Mouse (Mus musculus) limb, embryonic 12.5 days (tissue): ENCODE measurements around the gene Dexi. TPM values are rescaled to one million over a fixed set of nuclear protein-coding genes. Genes with fewer than 3 reads are reported as not detected.
A peak's percentile ranks its signal among the peaks of the same experiment; 100 is the strongest.

Source experiments
- ATAC-seq: fragments of 200-750 bp; cut with Nextera tagmentation; 2 replicates; pipeline ENCODE4 v1.8.0; 2017; ENCODE audit warnings: low read depth, moderate TSS enrichment; ENCODE audit not compliant: insufficient number of reproducible peaks, insufficient read depth, low FRiP score, low TSS enrichment
- H3K27ac ChIP-seq: fragments of 300-500 bp; sonication (generic); 2 replicates; pipeline ENCODE4 v1.5.1; 2016; ENCODE audit warnings: mild to moderate bottlenecking, moderate library complexity
- H3K27me3 ChIP-seq: fragments of 300-500 bp; sonication (generic); 2 replicates; pipeline ENCODE4 v1.6.1; 2016; ENCODE audit warnings: mild to moderate bottlenecking, moderate library complexity
- H3K36me3 ChIP-seq: fragments of 300-500 bp; sonication (generic); 2 replicates; pipeline ENCODE4 v1.6.1; 2016; ENCODE audit warnings: mild to moderate bottlenecking, moderate library complexity
- H3K4me1 ChIP-seq: fragments of 300-500 bp; sonication (generic); replicated peaks from 2 replicates; pipeline ENCODE4 v1.6.1; 2016
- H3K4me2 ChIP-seq: fragments of 300-500 bp; sonication (generic); 2 replicates; pipeline ENCODE4 v1.6.1; 2016; ENCODE audit warnings: mild to moderate bottlenecking, moderate library complexity
- H3K4me3 ChIP-seq: fragments of 300-500 bp; sonication (generic); replicated peaks from 2 replicates; pipeline ENCODE4 v1.5.1; 2016; ENCODE audit warnings: mild to moderate bottlenecking
- H3K9ac ChIP-seq: fragments of 300-500 bp; sonication (generic); replicated peaks from 2 replicates; pipeline ENCODE4 v1.6.1; 2016; ENCODE audit warnings: mild to moderate bottlenecking, moderate library complexity
- H3K9me3 ChIP-seq: fragments of 300-500 bp; sonication (generic); 2 replicates; pipeline ENCODE4 v1.6.1; 2016; ENCODE audit warnings: mild to moderate bottlenecking, moderate library complexity
- WGBS: fragments of 180-500 bp; shearing (Covaris S2); methylation state at CpG from one replicate; pipeline ENCODE4 v1.1.7; 2016; 5-methylcytosine and 5-hydroxymethylcytosine counted together
- polyA plus RNA-seq: library from polyadenylated mRNA; unstranded; fragments of >200 nt; fragmentation: Nextera tagmentation; extraction: Ambion mirVana; gene quantifications from 2 replicates; pipeline ENCODE4 v1.2.1, GENCODE M21; 2016

Gene Dexi
- polyA plus RNA-seq, 1 experiment from 2014 or later: 34.0 TPM

DNA sequence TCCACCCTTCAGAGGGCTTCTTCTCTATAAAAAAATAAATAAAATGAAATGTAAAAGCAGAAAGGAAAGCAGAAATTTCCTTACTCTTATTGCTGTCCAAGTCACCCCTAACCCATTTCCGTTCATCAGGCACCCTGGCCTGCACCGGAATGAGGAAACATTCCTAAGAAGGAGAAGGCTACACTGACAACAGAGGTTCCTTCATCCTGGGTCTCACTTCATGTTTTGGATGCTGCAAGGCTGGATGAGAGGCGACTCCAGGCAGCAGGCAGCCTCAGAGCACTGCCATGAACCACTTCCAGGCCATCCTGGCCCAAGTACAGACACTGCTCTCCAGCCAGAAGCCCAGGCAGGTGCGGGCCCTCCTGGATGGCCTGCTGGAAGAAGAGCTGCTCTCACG is 63.0 kb downstream of the Dexi start, which contains the start of gene Ciita:
Gene Ciita, plus strand, starts transcription at position 203 of the 400 bp plus-strand sequence.
- H3K4me3 ChIP-seq: no peak within 1 kb of the TSS
- H3K9ac ChIP-seq: no peak within 1 kb of the TSS
- no peaks in the 10 kb centered on the region for H3K9me3 ChIP-seq
- no peak for ATAC-seq
- H3K27ac ChIP-seq: no peak within 1 kb of the TSS
- no peak within 1 kb of the TSS for H3K4me2 ChIP-seq
- H3K4me1 ChIP-seq: no peaks in the 10 kb centered on the region
- 80% methylated on average over 5 of the region's 5 CpGs for WGBS
- H3K27me3 ChIP-seq: 0 out of 2 replicates have a peak, but pooled peaks cover 4% of the 10 kb centered on the region
- H3K36me3 ChIP-seq: no peaks in the 10 kb centered on the region

DNA sequence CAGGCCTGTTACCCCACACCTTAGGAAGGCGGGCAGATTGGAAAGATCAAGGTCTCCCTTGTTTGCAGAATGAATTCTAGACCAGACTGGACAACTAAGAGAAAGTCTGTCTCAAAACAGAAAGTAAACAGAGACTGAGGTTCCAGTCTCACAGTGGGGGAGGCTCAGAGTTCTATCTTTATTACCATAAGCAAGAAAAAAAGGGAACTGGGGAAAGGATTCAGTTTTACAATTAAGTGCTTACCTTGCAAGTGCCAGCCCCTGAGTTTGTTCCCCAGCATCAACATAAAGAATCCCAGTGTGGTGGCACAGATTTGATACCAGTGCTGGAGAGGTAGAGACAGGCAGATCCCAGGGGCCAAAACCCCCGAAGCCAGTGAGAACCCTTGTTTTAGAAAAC is 66.9 kb downstream of the Dexi start:
- H3K27ac ChIP-seq: no peak overlapping the region
- no peaks in the 10 kb centered on the region for H3K36me3 ChIP-seq
- H3K27me3 ChIP-seq: no peaks in the 10 kb centered on the region
- H3K4me2 ChIP-seq: no peak overlapping the region
- no peak for ATAC-seq
- no peak overlapping the region for H3K9ac ChIP-seq
- WGBS: 63% methylated on average over 2 of the region's 2 CpGs
- H3K4me3 ChIP-seq: no peak overlapping the region
- no peaks in the 10 kb centered on the region for H3K9me3 ChIP-seq
- H3K4me1 ChIP-seq: no peaks in the 10 kb centered on the region

DNA sequence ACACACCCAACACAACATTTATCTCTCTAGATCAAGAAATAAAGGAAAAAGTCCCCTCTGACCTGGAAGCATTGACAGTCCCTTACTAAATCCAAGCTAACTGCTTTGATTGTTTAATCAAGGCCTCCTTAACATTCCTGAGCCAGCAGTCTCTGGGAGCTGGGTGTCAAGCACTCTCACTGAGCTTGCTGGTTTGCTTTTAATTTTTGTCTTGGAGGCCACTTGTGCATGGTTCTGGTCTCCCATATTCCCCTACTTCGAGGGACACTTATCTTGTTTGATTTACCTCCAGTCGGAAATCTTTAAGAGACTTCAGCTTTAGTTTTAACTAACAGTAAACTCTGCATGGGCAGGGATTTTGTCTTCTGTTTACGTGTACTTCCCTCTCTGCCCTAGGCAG is 67.9 kb downstream of the Dexi start:
- ATAC-seq: no peak
- WGBS: 76% methylated on average over 3 of the region's 3 CpGs
- Histone ChIP-seq H3K4me1 (no peaks in the 10 kb centered on the region), H3K9me3 (no peaks in the 10 kb centered on the region), H3K4me3 (no peak overlapping the region), H3K9ac (no peak overlapping the region), H3K36me3 (no peaks in the 10 kb centered on the region), H3K27ac (no peak overlapping the region), H3K4me2 (no peak overlapping the region), H3K27me3 (no peaks in the 10 kb centered on the region)

DNA sequence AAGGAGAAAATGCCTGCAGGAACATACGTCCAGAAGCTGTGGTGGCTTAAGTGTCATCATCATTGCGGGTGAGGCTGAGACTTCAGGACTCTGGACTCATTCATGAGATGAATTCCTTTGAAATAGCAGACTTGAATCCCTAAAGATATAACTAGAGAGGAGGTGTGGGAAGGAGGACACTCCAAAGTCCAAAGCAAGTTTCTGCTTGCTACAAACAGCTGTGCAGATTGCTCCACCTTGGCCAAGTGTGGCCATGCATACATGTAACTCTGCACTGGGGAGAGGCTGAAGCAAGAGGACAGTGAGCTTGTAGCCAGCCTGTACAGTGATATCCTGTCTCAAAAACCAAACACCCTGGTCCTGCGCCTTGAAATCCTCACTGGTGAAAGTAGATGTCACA is 70.9 kb downstream of the Dexi start:
- Histone ChIP-seq H3K27ac (no peak overlapping the region), H3K9me3 (no peaks in the 10 kb centered on the region), H3K9ac (no peak overlapping the region), H3K4me2 (no peak overlapping the region), H3K27me3 (no peaks in the 10 kb centered on the region), H3K4me3 (no peak overlapping the region), H3K36me3 (no peaks in the 10 kb centered on the region), H3K4me1 (no peaks in the 10 kb centered on the region)
- ATAC-seq: no peak
- 86% methylated on average over 3 of the region's 3 CpGs for WGBS

DNA sequence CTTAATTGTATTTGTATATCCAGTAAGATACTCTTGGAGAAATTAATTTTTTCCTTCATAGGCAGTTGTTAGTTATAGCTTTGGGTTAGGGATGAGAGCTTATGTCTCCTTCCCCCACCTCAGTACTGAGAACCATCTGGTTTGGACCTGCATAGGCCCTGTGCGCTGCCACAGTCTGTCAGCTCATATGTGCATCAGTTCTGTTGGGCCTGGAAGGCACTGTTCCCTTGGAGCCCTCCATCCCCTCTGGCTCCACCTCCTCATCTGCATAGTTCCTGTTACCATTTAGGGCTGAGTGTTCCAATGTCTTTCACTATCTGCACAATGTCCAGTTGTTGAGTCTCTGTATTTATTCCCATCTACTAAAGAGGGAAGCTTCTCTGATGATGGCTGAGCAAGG is 74.7 kb downstream of the Dexi start:
- peaks cover 8% of the 10 kb centered on the region for H3K4me1 ChIP-seq
- H3K4me3 ChIP-seq: no peak overlapping the region
- H3K36me3 ChIP-seq: no peaks in the 10 kb centered on the region
- no peak overlapping the region for H3K27ac ChIP-seq
- H3K4me2 ChIP-seq: no peak overlapping the region
- WGBS: 70% methylated on average over 1 of the region's 1 CpGs
- H3K9ac ChIP-seq: no peak overlapping the region
- ATAC-seq: no peak
- no peaks in the 10 kb centered on the region for H3K9me3 ChIP-seq
- H3K27me3 ChIP-seq: no peaks in the 10 kb centered on the region

DNA sequence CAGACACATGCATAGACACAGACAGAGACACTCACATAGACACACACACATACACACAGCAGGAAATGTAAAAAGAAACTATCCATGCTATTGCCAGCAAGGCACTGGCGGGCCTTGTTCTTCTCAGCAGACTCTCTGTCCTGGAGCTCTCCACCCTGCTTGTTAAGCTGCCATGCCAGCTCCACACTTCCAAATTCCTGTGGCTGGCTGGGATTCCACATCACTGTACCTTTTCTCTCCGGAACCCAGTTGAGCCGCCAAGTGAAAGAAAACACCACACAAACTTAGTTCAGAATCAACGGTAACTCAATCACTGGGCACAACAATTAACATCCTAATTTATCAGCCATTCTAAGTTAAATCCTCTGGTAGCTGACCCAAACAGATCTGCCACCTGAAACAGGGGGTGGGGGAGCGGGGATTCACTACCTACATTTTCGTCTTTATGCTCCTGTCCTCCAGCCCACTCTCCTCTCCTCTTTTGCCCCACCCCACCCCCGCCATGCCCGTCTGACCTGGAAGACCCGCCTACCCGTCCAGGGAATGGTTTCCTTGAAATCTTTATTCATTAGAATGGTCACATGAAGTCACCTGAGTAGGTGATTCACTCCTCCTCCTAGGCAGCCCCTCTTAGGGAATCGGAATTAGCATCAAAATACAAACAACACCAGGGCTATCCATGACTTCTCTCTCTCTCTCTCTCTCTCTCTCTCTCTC is 75.3 kb downstream of the Dexi start:
- Histone ChIP-seq H3K27ac (no peak overlapping the region), H3K4me3 (no peak overlapping the region), H3K36me3 (no peaks in the 10 kb centered on the region), H3K4me2 (no peak overlapping the region), H3K9me3 (no peaks in the 10 kb centered on the region), H3K9ac (no peak overlapping the region), H3K4me1 (peaks cover 8% of the 10 kb centered on the region), H3K27me3 (no peaks in the 10 kb centered on the region)
- WGBS: 38% methylated on average over 11 of the region's 11 CpGs
- ATAC-seq: no peak

DNA sequence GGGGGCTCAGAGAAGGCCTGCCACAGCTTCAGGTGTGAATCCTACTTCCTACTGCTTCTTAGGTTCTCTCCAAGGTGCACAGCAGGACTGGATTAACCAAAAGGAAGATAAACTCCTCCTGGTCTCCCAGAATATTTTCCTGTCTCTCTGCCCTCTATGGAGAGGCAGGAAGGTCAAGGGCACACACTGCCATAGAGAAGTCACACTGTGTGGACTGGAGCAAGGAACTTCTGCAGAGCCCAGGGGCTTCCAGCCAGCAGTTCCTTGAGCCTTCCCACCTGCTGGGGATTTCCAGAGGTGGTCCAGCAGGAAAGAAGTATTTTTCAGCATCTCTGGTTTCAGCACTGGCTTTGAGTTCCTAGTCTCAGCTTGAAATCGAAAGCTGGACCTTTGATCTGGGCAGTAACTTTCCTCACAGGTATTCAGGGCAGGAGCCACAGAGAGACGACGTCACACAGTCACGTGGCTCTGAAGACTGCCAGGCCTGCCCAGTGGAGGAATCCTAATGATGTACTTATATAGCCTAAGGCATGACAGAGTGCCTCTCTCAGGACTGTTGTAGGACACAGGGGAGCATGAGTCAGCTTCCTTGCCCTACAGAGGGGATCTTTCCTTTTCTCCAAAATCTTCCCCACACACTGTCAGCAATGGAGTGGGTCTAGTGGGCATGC is 77.7 kb downstream of the Dexi start:
- H3K4me1 ChIP-seq: peaks cover 8% of the 10 kb centered on the region
- WGBS: 10% methylated on average over 4 of the region's 4 CpGs
- H3K4me2 ChIP-seq: no peak overlapping the region
- H3K27me3 ChIP-seq: no peaks in the 10 kb centered on the region
- no peak overlapping the region for H3K27ac ChIP-seq
- no peak overlapping the region for H3K9ac ChIP-seq
- no peaks in the 10 kb centered on the region for H3K9me3 ChIP-seq
- H3K4me3 ChIP-seq: no peak overlapping the region
- H3K36me3 ChIP-seq: no peaks in the 10 kb centered on the region
- peak; percentile 56; the same call in 1 of the 2 replicates for ATAC-seq

DNA sequence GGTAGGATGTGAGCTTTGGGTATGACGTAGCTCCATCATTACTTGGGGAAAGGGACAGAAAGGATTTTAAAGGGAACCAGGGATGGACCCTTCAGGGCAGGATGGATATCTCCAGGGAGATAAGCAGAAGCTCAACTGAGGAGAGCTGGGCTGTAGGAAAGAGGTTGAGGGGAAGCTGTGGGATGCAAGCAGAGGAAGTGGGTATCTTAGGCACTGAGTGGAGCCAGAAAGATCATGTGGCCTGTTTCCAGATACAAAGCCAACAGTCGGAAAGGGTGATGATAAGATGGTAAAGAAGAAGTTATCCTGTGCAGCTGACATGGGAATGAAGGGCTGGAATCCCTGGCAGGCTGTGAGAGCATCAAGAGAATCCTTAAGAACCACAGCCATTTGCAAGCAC is 81.7 kb downstream of the Dexi start:
- Histone ChIP-seq H3K36me3 (no peaks in the 10 kb centered on the region), H3K4me2 (no peak overlapping the region), H3K9ac (no peak overlapping the region), H3K9me3 (no peaks in the 10 kb centered on the region), H3K27ac (no peak overlapping the region), H3K4me3 (no peak overlapping the region), H3K27me3 (no peaks in the 10 kb centered on the region), H3K4me1 (peaks cover 8% of the 10 kb centered on the region)
- 81% methylated on average over 2 of the region's 2 CpGs for WGBS
- no peak for ATAC-seq

DNA sequence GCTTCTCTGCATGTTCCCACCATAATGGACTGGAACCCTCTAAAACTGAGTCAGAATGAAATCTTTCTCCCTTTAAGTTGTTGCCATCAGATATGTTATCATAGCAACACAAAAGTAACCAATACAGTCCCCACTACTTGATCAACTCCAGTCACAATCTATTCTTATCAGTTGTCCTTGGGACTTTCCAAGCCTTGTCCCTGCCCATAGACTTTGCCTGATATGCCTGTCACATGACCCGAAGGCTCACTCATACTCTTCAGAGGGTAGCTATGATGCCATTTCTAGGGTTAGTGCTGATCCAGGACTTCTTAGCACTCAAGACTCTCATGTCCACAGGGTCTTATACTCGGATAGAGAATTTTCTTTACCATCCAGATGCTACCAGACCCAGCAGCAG is 82.7 kb downstream of the Dexi start:
- H3K9ac ChIP-seq: no peak overlapping the region
- peaks cover 10% of the 10 kb centered on the region for H3K4me1 ChIP-seq
- no peaks in the 10 kb centered on the region for H3K36me3 ChIP-seq
- 65% methylated on average over 2 of the region's 2 CpGs for WGBS
- no peak overlapping the region for H3K4me3 ChIP-seq
- ATAC-seq: no peak
- no peak overlapping the region for H3K27ac ChIP-seq
- H3K9me3 ChIP-seq: no peaks in the 10 kb centered on the region
- H3K4me2 ChIP-seq: no peak overlapping the region
- H3K27me3 ChIP-seq: no peaks in the 10 kb centered on the region

DNA sequence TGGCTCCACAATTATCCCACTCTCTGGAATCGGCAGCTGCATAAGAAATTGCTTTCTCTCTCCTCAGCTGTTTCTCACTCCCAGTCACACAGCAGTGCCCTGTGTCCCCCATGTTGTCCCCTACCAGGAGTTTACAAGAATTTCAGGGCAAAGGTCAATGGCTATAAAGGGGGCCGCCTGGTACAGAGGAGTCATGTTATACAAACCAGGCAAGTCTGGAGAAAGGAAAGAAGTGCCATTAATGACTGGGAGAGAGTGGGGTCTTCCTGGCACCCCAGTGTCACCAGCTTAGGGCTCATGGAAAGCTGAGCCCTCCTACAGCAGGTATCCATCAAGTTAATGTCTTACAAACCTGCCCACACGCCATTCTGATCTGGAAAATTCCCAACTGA is 88.3 kb downstream of the Dexi start:
- Histone ChIP-seq H3K4me1 (peaks cover 21% of the 10 kb centered on the region), H3K9me3 (no peaks in the 10 kb centered on the region), H3K27me3 (no peaks in the 10 kb centered on the region), H3K4me3 (no peak overlapping the region), H3K4me2 (no peak overlapping the region; the same call in 1 of the 2 replicates), H3K27ac (peak overlapping the region; percentile 43; the same call in 1 of the 2 replicates), H3K9ac (no peak overlapping the region), H3K36me3 (no peaks in the 10 kb centered on the region)
- WGBS: 2% methylated on average over 3 of the region's 3 CpGs
- peak; percentile 82 for ATAC-seq

DNA sequence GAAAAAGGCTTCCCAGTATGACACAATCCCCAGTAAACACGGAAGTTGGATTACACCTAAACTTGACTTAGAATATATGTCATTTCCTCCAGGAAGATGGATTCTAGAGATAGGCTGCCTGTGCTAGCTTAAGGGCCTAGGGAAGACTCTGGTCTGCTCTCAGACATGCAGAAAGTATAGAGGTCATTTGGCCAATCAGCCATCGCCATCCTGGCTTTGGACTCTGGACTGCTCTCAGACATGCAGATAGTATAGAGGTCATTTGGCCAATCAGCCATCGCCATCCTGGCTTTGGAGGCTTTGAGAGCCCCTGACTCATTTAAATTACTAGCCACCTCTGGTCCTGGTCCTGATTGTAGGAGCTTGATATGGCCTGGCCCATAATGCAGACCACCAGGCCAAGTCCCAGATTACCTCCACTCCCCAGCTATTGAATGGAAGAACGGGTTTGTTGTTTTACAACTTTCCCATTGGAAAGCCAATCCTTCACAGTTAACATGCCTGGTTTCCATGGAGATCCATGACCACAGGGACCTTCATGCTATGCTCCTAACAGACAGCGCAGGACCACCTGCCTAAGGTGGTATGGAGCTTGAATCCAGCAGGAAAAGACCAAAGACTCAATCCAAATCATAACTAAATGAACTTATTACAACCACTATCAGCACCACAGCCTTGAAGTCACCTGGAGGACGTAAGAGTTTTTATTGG is 88.8 kb downstream of the Dexi start:
- peak; percentile 63 for ATAC-seq
- no peaks in the 10 kb centered on the region for H3K9me3 ChIP-seq
- peaks cover 21% of the 10 kb centered on the region for H3K4me1 ChIP-seq
- H3K27ac ChIP-seq: peak overlapping the region; percentile 43; the same call in 1 of the 2 replicates
- H3K9ac ChIP-seq: no peak overlapping the region
- no peaks in the 10 kb centered on the region for H3K27me3 ChIP-seq
- H3K4me2 ChIP-seq: no peak overlapping the region; the same call in 1 of the 2 replicates
- WGBS: 39% methylated on average over 6 of the region's 6 CpGs
- H3K36me3 ChIP-seq: no peaks in the 10 kb centered on the region
- no peak overlapping the region for H3K4me3 ChIP-seq
